Mouse (Mus musculus) left cerebral cortex, postnatal 10 days (tissue): Measurements from ENCODE around the gene Arid3a. TPM values are rescaled to one million over a fixed set of nuclear protein-coding genes. Genes with fewer than 3 reads are reported as not detected.
A peak's percentile ranks its signal among the peaks of the same experiment; 100 is the strongest.

Experiments used
- DNase-seq, 2 experiments: peaks; one replicate each; pipeline ENCODE4 v3.0.0; 2021 to 2022; ENCODE audit warnings: low spot score in 2 of 2, mixed read lengths in 1 of 2; ENCODE audit errors: extremely low spot score in 1 of 2
- intact Hi-C: fragments of 180-260 bp; cut with DNase I; formaldehyde crosslinking; loops from one replicate; pipeline ENCODE4 v1.15.1; 2025
- total RNA-seq, 2 experiments: library from RNA; stranded (reverse); gene quantifications; 2 replicates each; pipeline ENCODE4 v1.2.3; 2021

The Arid3a gene
- total RNA-seq, 2 experiments from 2014 or later, result 6.0 to 7.1 TPM

DNA sequence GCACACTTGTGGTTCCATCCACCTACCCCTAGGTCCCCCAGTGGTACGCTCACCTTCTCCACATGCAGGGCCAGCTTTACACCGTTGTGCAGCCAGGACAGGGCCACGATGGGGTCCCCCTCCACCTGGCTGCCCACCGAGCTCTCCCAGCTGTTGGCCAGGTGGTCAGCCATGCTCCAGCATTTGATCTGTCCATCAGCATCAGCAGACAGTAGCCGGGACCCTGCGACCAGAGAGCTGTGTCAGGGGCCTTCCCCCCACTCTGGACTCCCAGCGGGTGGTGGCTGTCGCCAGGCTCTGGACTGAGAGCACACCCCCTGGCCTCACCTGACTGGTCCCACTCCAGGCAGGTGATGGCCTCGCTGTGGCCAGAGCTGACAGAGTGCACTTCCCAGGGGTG is 20.1 kb upstream of the Arid3a start:
- DNase-seq, result no peak
- intact Hi-C loops, result no loop called here

- intact Hi-C loops, result no loop called here
- no peak for DNase-seq
Observed at GRCm38 (mm10) chr10:79907415-79907814, 19.4 kb upstream of the Arid3a start.

- intact Hi-C loops, result no loop called here
- peak; percentile 90 to 97 for DNase-seq
Observed at GRCm38 (mm10) chr10:79908167-79909091, 18.4 kb upstream of the Arid3a start, which contains the start of gene Med16. Med16 (minus strand) TSS chr10:79908923.

DNA sequence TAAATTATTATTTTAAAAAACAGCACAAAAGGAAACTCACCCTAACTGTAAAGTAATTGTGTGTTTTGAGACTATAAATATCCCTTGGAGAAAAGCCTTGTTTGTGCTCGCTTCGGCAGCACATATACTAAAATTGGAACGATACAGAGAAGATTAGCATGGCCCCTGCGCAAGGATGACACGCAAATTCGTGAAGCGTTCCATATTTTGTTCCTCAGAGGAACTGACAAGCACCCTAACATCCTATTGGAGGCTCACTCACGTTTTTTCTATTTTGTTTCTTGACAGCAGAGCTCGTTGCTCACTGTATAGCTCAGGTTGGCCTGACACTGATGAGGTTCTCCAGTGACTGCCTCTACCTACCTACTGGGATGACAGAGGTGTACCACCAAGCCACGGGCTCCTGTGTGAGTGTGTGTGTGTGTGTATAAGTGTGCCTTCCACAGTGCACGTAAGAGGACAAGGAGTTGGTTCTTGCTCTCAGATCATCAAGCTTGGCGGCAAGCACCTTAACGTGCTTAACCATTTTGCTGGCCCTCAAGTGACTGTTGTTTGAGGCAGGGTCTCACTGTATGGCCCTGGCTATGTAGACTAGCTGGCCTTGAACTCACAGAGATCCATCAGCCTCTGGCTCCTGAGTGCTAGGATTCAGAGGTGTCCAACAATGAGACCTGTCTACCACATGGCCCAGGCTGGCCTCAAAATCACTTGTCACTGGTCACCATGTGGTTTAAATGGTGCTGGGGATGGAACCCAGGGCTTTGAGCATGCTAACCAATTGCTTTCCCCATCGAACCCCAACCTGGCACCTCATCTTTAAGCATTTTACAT is 17.5 kb upstream of the Arid3a start:
- DNase-seq, result peak in 1 of 2 experiments; percentile 72

DNA sequence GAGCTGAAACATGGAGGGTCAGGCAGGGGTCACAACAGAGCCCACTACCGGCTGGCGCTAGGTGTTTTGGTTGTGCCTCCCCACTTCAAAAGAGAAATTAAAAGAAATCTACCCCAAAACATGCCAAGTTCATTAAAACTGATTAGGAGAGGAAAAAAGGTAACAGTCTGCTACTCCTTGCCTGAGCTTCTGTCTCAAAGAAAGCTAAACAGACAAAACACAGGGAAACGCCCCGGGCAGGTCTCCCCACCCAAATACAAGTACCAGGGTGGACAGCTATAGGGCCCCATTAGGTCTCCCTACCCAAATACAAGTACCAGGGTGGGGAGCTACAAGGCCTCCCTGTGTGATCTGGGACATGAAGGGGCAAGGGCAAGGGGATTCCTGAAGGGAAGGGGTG is 16.3 kb upstream of the Arid3a start, which contains the start of gene Gm26602:
Gene Gm26602 (plus strand): TSS at position 301 of the 400 bp plus-strand sequence.
- intact Hi-C loops, result no loop called here
- no peak for DNase-seq

More for the DNA sequence above, 17.5 kb upstream of the Arid3a start:
- intact Hi-C loops, result no loop called here

DNA sequence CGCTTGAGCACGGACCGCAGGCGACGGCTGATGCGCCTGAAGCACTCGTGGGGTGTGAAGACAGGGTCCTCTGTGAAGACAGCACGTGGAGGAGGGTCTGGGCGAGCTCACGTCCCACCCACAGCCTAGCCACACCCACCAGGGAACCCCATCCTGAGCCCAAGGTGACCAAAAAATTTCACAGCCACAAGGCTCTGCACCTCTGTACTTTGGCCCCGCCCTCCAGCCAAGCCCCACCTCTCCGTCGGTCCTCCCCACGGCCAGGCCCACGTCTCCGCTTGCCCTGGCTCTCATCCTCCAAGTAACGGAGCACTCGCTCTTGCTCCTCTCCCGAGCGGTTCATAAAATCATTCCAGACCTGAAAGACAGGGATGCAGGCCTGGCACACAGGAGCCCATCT is 14.4 kb upstream of the Arid3a start:
- peak in 1 of 2 experiments; percentile 44 for DNase-seq
- intact Hi-C loops, result no loop called here

GRCm38 (mm10) chr10:79914131-79914947 is 12.5 kb upstream of the Arid3a start:
- no peak for DNase-seq
- intact Hi-C loops, result no loop called here

GRCm38 (mm10) chr10:79914948-79915596 is 11.8 kb upstream of the Arid3a start:
- intact Hi-C loops, result no loop called here
- DNase-seq, result no peak

- intact Hi-C loops, result no loop called here
- no peak for DNase-seq
Observed at GRCm38 (mm10) chr10:79916081-79916480, 10.8 kb upstream of the Arid3a start.

DNA sequence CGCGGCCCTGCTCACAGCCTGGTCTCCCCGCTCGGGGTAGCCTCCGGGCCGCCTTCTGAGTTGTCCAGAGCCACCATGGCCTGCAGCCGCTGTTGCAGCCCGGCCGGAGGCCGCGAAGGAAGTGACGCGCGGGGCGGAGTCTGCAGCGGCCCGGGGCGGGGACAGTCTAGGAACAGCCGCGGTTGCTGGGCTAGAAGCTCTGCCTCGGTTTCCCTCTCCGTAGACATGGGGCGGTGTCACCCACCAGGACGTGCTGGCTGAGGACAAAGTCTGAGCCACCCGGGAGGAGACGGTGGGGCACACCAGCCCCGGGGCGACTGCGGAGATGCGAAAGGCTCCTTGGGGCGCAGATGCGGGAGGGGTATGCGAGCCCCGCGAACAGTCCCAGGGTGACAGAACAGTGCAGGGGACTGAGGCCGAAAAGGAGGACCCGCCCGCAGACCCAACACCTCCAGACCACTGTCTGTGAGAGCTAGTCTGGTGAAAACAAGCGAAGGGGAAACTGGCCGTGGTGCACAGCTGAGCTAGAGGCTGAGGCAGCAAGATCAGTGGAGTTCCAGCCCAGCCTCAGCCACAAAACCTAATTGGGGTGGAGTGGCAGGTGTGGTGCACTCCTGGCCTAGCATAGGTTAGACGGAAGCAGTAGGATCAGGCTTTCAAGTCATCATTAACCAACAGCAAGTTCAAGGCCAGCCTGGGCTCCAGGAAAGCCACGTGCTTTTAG is 9.9 kb upstream of the Arid3a start, which contains the start of gene Kiss1r:
Gene Kiss1r (plus strand): TSS at position 164 of the 724 bp plus-strand sequence.
- intact Hi-C loops, result no loop called here

GRCm38 (mm10) chr10:79917532-79918100 is 9.2 kb upstream of the Arid3a start:
- DNase-seq, result no peak
- intact Hi-C loops, result no loop called here

More for the DNA sequence above, 9.9 kb upstream of the Arid3a start, which contains the start of gene Kiss1r:
- DNase-seq, result peak; percentile 76 to 93

DNA sequence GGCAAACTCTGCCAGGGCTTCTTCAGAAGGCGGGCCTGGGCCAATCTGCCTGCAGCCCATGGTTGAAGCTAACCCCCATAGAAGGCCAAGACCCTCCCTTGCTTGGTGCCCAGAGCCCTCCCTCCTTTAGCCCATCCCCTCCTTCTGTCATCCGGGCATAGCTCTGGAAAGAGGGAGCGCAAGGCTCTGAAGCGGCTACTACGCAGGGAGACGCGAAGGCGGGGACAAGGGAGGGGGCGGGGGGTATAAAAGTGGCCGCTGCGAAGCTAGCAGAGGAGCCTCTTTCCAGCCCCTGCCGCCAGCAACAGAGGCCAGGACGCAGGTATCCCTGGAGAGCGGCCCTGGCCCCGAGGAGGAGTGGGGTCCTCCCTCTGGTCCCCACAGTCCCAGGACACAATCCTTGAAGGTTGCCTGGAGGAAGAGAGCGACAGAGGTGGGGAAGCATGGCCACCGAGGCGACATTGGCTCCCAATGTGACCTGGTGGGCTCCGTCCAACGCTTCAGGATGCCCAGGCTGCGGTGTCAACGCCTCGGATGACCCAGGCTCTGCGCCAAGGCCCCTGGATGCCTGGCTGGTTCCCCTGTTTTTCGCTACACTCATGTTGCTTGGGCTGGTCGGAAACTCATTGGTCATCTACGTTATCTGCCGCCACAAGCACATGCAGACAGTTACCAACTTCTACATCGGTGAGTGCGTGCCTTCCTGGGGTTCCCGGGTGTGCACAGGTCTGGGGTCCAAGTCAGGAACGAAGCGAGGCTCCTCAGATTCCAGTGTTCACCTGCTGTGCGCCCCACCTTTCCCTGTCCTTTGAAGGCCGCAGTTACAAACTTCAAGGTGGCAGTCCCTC is 8.4 kb upstream of the Arid3a start:
- intact Hi-C loops, result no loop called here
- no peak for DNase-seq

GRCm38 (mm10) chr10:79919251-79919849 is 7.5 kb upstream of the Arid3a start:
- intact Hi-C loops, result no loop called here

DNA sequence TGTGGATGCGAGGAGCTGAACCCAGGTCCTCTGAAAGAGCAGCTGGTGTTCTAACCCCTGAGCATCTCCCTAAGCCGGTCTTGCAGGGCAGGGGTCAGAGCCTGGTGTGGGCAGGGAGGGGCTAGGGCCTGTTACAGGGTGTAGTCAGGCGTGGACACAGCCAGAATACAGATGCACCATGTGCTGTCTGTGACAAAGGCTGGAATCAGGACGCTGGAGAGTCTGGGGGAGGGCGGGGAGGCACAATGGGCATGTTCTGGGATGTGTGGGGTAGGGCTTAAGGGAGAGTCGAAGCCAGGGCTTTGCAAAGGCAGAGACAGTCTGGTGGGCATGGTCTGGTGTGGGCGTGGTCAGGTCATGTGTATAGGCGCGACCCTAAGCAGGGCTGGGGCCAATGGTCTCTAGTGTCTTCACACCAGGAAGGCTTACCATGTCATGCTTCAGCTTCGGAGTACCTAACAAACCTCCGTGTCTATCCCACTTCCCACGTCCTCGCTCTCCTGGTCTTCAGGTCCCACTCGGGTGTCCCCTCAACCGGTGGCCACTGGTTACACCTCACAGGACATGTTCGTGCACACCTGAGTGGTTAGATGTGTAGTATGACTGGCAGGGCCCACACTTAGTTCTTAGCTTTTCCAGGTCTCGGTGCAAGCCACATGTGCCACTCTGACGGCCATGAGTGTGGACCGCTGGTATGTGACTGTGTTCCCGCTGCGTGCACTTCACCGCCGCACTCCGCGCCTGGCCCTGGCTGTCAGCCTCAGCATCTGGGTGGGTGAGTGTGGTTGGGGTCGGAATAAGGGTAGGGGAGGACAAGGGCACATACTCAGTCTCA is 6.6 kb upstream of the Arid3a start:
- intact Hi-C loops, result loop anchor here (5.0 kb wide), 1 partner anchor 33 kb away; the partner anchor contains the start of gene Elane
- DNase-seq, result no peak

More at GRCm38 (mm10) chr10:79919251-79919849, 7.5 kb upstream of the Arid3a start:
- no peak for DNase-seq

DNA sequence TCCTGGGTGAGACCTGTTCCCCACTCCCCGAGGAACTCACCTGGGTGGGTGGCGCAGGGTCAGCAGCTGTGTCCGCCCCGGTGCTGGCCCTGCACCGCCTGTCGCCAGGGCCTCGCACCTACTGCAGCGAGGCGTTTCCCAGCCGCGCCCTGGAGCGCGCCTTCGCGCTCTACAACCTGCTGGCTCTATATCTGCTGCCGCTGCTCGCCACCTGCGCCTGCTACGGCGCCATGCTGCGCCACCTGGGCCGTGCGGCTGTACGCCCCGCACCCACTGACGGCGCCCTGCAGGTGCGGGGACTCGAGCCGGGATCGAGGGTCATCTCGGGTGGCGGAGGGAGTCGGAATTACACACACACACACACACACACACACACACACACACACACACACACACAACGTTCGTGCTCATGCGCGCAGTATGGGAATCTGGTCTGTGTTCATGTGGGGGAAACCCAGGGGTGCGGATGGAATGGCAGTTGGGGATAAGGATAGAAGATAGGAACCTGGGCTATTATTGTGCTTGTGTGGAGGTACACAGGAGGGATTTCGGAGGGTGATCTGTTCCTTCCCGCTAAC is 5.8 kb upstream of the Arid3a start, which contains the start of gene R3hdm4:
Gene R3hdm4 (minus strand): TSS at position 251 of the 578 bp plus-strand sequence.
- intact Hi-C loops, result loop anchor here (5.0 kb wide), 1 partner anchor 34 kb away; the partner anchor contains the start of gene Elane
- no peak for DNase-seq
